21 mouse cellular contexts compared by ENCODE assay signal in the genomic region with DNA sequence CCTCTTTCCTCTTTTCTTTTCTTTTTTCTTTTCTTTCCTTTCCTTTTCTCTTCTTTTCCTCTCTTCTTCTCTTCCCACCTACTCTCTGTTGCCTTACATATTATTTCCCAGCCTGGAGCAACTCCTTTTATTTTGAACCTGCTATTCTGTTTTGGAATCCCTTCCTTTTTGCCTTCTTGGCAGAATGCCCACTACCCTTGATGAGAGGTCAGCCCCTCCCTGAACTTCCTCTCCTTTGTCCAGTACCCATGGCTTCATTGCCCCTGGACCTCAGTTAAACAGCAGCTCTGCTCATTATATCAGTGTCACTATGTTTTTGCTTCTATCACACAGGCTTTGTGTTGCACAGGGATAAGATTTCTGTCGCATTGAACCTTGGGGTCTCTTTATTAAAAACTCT.
DNase-seq lines count a peak whose midpoint lies in the region; ATAC-seq and TF ChIP-seq lines count a peak whose summit lies in the region.
"Had no signal": no experiment of that assay in that cellular context is flagged by ENCODE, and none has a peak within 500 bp of the region (broad histone marks: within the 10 kb centered on the region; RNA-seq: fewer than 3 reads in every experiment).

No protein-coding gene starts in this region.

- no peak overlapping the region for H3K4me3 ChIP-seq in forebrain, embryonic 14.5 days (ENCODE audit: low read depth, low read length)
- no peak overlapping the region for H3K4me3 ChIP-seq in forebrain, postnatal 0 days (ENCODE audit: low read depth, low read length)
- H3K4me3 ChIP-seq in kidney, postnatal 0 days (replicated peaks; ENCODE audit: low read depth, low read length) = no peak overlapping the region
- H3K4me3 ChIP-seq: embryonic facial prominence, embryonic 12.5 days; erythroblast, embryonic 14.5 days; forebrain, embryonic 15.5 days; heart, embryonic 15.5 days; hindbrain, embryonic 13.5 days; limb, embryonic 12.5 days; liver, embryonic 12.5 days had no signal

- no peaks in the 10 kb centered on the region for H3K36me3 ChIP-seq in forebrain, embryonic 14.5 days (ENCODE audit: control insufficient read depth, insufficient read depth, low read length)
- no peaks in the 10 kb centered on the region for H3K36me3 ChIP-seq in forebrain, postnatal 0 days (ENCODE audit: insufficient read depth)
- no peaks in the 10 kb centered on the region for H3K36me3 ChIP-seq in kidney, postnatal 0 days (ENCODE audit: insufficient read depth, low read length)
- H3K36me3 ChIP-seq: embryonic facial prominence, embryonic 12.5 days; forebrain, embryonic 15.5 days; heart, embryonic 15.5 days; hindbrain, embryonic 13.5 days; limb, embryonic 12.5 days; liver, embryonic 12.5 days had no signal

- no peak overlapping the region for H3K9ac ChIP-seq in forebrain, embryonic 14.5 days (ENCODE audit: low read length)
- no peak overlapping the region for H3K9ac ChIP-seq in forebrain, postnatal 0 days
- no peak overlapping the region for H3K9ac ChIP-seq in kidney, postnatal 0 days (ENCODE audit: low read depth, low read length)
- H3K9ac ChIP-seq: embryonic facial prominence, embryonic 12.5 days; forebrain, embryonic 15.5 days; heart, embryonic 15.5 days; hindbrain, embryonic 13.5 days; limb, embryonic 12.5 days; liver, embryonic 12.5 days had no signal

- WGBS in forebrain, embryonic 14.5 days = 24% methylated on average over 1 of the region's 1 CpGs
- 28% methylated on average over 1 of the region's 1 CpGs for WGBS in forebrain, postnatal 0 days
- WGBS in kidney, postnatal 0 days = 41% methylated on average over 1 of the region's 1 CpGs

- no peak overlapping the region for H3K4me2 ChIP-seq in forebrain, embryonic 14.5 days (ENCODE audit: low read length)
- no peak overlapping the region for H3K4me2 ChIP-seq in forebrain, postnatal 0 days (ENCODE audit: low read depth)
- H3K4me2 ChIP-seq in kidney, postnatal 0 days (ENCODE audit: low read length) = no peak overlapping the region
- H3K4me2 ChIP-seq: embryonic facial prominence, embryonic 12.5 days; forebrain, embryonic 15.5 days; heart, embryonic 15.5 days; hindbrain, embryonic 13.5 days; limb, embryonic 12.5 days; liver, embryonic 12.5 days had no signal

- H3K4me1 ChIP-seq in forebrain, embryonic 14.5 days (ENCODE audit: control insufficient read depth, insufficient read depth, low read length) = peaks cover 9% of the 10 kb centered on the region; the same call in 1 of the 2 replicates
- no peaks in the 10 kb centered on the region for H3K4me1 ChIP-seq in forebrain, postnatal 0 days (ENCODE audit: insufficient read depth)
- no peaks in the 10 kb centered on the region for H3K4me1 ChIP-seq in kidney, postnatal 0 days (replicated peaks; ENCODE audit: insufficient read depth, low read length)
- H3K4me1 ChIP-seq: heart, embryonic 15.5 days; liver, embryonic 12.5 days had no signal

- H3K9me3 ChIP-seq in forebrain, embryonic 14.5 days (replicated peaks; ENCODE audit: control insufficient read depth, low read length) = no peaks in the 10 kb centered on the region
- no peaks in the 10 kb centered on the region for H3K9me3 ChIP-seq in forebrain, postnatal 0 days (ENCODE audit: low read length)
- no peaks in the 10 kb centered on the region for H3K9me3 ChIP-seq in kidney, postnatal 0 days (replicated peaks; ENCODE audit: low read length)
- H3K9me3 ChIP-seq: embryonic facial prominence, embryonic 12.5 days; forebrain, embryonic 15.5 days; heart, embryonic 15.5 days; hindbrain, embryonic 13.5 days; limb, embryonic 12.5 days; liver, embryonic 12.5 days had no signal

- intact Hi-C loops in heart, postnatal 25 days (cut with DNase I) = no loop called here

- H3K27me3 ChIP-seq in forebrain, embryonic 14.5 days (replicated peaks; ENCODE audit: control insufficient read depth, insufficient read depth, low read length) = no peaks in the 10 kb centered on the region
- H3K27me3 ChIP-seq in forebrain, postnatal 0 days (ENCODE audit: insufficient read depth, low read length) = no peaks in the 10 kb centered on the region
- no peaks in the 10 kb centered on the region for H3K27me3 ChIP-seq in kidney, postnatal 0 days (ENCODE audit: insufficient read depth, low read length)
- H3K27me3 ChIP-seq: CH12.LX; embryonic facial prominence, embryonic 12.5 days; forebrain, embryonic 15.5 days; heart, embryonic 15.5 days; hindbrain, embryonic 13.5 days; liver, embryonic 12.5 days had no signal

- no peak for ATAC-seq in forebrain, embryonic 14.5 days
- no peak for ATAC-seq in forebrain, postnatal 0 days
- ATAC-seq in kidney, postnatal 0 days (replicated peaks; ENCODE audit: low FRiP score, low read depth) = no peak
- ATAC-seq: forebrain, embryonic 15.5 days; inflammation-experienced regulatory T-cells, adult 6 months; liver, embryonic 12.5 days had no signal

- no peak overlapping the region for H3K27ac ChIP-seq in forebrain, embryonic 14.5 days (ENCODE audit: low read depth, low read length)
- no peak overlapping the region for H3K27ac ChIP-seq in forebrain, postnatal 0 days (ENCODE audit: low read depth, low read length)
- no peak overlapping the region for H3K27ac ChIP-seq in kidney, postnatal 0 days
- H3K27ac ChIP-seq: embryonic facial prominence, embryonic 12.5 days; forebrain, embryonic 15.5 days; heart, embryonic 15.5 days; hindbrain, embryonic 13.5 days; limb, embryonic 12.5 days; liver, embryonic 12.5 days had no signal

- no peak for TF ChIP-seq CTCF in forebrain, postnatal 0 days (IDR thresholded peaks at IDR 0.05; ENCODE audit: low read depth)
- no peak for TF ChIP-seq CTCF in kidney, postnatal 0 days (IDR thresholded peaks at IDR 0.05; ENCODE audit: low read depth)

- peak; percentile 14 for DNase-seq in forebrain, embryonic 14.5 days (ENCODE audit: low spot score)
- DNase-seq in forebrain, postnatal 0 days = no peak
- peak; percentile 12 for DNase-seq in kidney, postnatal 0 days (ENCODE audit: low spot score)
- DNase-seq in kidney, adult 18-20 months = no peak
- peak; percentile 2 for DNase-seq in heart, postnatal 25 days (ENCODE audit: low spot score)
- DNase-seq in lung, postnatal 14 days = peak; percentile 48
- no peak for DNase-seq in right cerebral cortex, postnatal 14 days
- no peak for DNase-seq in thymus, postnatal 10 days (ENCODE audit: low spot score in 2 of 2)
- DNase-seq: cerebellum, adult 9-11 months; gastrocnemius, postnatal 25 days; right cerebral cortex, adult 18-20 months; thymus, postnatal 25 days had no signal

Comparison
In these comparisons a context has a peak if more than half of its experiments do, and no peak if none do; other contexts are left out.
1. DNase-seq: peak in forebrain, embryonic 14.5 days (single experiment), kidney, postnatal 0 days (single experiment), heart, postnatal 25 days (single experiment) and lung, postnatal 14 days (single experiment); none in forebrain, postnatal 0 days (single experiment), kidney, adult 18-20 months (single experiment), right cerebral cortex, postnatal 14 days (single experiment) and thymus, postnatal 10 days (0 of 2).